Mouse (Mus musculus) layer of hippocampus, postnatal 36 days (tissue): ENCODE data around the gene Mef2a. TPM values are rescaled to one million over a fixed set of nuclear protein-coding genes. Genes with fewer than 3 reads are reported as not detected.

Experiments used
- DNase-seq, 2 experiments: peaks; one replicate each; pipeline ENCODE4 v3.0.0; 2022
- total RNA-seq, 2 experiments: library from RNA; stranded (reverse); gene quantifications; 2 replicates each; pipeline ENCODE4 v1.2.3; 2021

Mef2a gene
- total RNA-seq = 100 to 1,000 TPM; 146 to 161 TPM

- DNase-seq = peak; percentile 95 to 97
Measured at GRCm38 (mm10) chr7:67372729-67373583, at the start of gene Mef2a. TSS of gene Mef2a (minus strand) at chr7:67372858.

- no peak for DNase-seq
Measured at GRCm38 (mm10) chr7:67421476-67422186, 49.0 kb upstream of the Mef2a start.

- no peak for DNase-seq
Measured at GRCm38 (mm10) chr7:67421088-67421475, 48.4 kb upstream of the Mef2a start.

- no peak for DNase-seq
Measured at GRCm38 (mm10) chr7:67419591-67420314, 47.1 kb upstream of the Mef2a start.

- DNase-seq = no peak
Measured at GRCm38 (mm10) chr7:67418122-67418521, 45.5 kb upstream of the Mef2a start.

GRCm38 (mm10) chr7:67414766-67415165 lies 42.1 kb upstream of the Mef2a start:
- DNase-seq = no peak

- no peak for DNase-seq
Measured at GRCm38 (mm10) chr7:67412686-67413085, 40.0 kb upstream of the Mef2a start.

GRCm38 (mm10) chr7:67407019-67407418 lies 34.4 kb upstream of the Mef2a start:
- no peak for DNase-seq

- no peak for DNase-seq
Measured at GRCm38 (mm10) chr7:67404176-67404575, 31.5 kb upstream of the Mef2a start.

- no peak for DNase-seq
Measured at GRCm38 (mm10) chr7:67402353-67402752, 29.7 kb upstream of the Mef2a start.

GRCm38 (mm10) chr7:67401379-67401778 lies 28.7 kb upstream of the Mef2a start:
- no peak for DNase-seq

- no peak for DNase-seq
Measured at GRCm38 (mm10) chr7:67390760-67391159, 18.1 kb upstream of the Mef2a start.

GRCm38 (mm10) chr7:67390095-67390494 lies 17.4 kb upstream of the Mef2a start:
- DNase-seq = no peak

GRCm38 (mm10) chr7:67384942-67385872 lies 12.5 kb upstream of the Mef2a start:
- no peak for DNase-seq

- DNase-seq = no peak
Measured at GRCm38 (mm10) chr7:67380174-67381129, 7.8 kb upstream of the Mef2a start.

- DNase-seq = no peak
Measured at GRCm38 (mm10) chr7:67376796-67377195, 4.1 kb upstream of the Mef2a start.

GRCm38 (mm10) chr7:67373975-67374374 lies 1.3 kb upstream of the Mef2a start:
- DNase-seq = peak in 1 of 2 experiments; percentile 29

GRCm38 (mm10) chr7:67373584-67373960 lies 914 bp upstream of the Mef2a start:
- DNase-seq = no peak

GRCm38 (mm10) chr7:67371891-67372672 lies 576 bp downstream of the Mef2a start:
- peak in 1 of 2 experiments; percentile 30 for DNase-seq

GRCm38 (mm10) chr7:67371351-67371890 lies 1.2 kb downstream of the Mef2a start:
- no peak for DNase-seq
